Mouse (Mus musculus): Measurements from ENCODE around the gene Fer1l5. TPM values are rescaled to one million over a fixed set of nuclear protein-coding genes. Genes with fewer than 3 reads are reported as not detected.
A peak's percentile ranks its signal among the peaks of the same experiment; 100 is the strongest.

Gene Fer1l5
- polyA plus RNA-seq, 1 experiment from 2014 or later = 2.6 TPM

GRCm38 (mm10) chr1:36436515-36436914, 64.4 kb downstream of the Fer1l5 start:
- H3K27ac ChIP-seq = no peak overlapping the region
- H3K36me3 ChIP-seq (replicated peaks) = peaks cover 59% of the 10 kb centered on the region
- H3K4me1 ChIP-seq = no peaks in the 10 kb centered on the region
- H3K27me3 ChIP-seq (replicated peaks) = no peaks in the 10 kb centered on the region
- H3K4me2 ChIP-seq = no peak overlapping the region
- WGBS = 96% methylated on average over 6 of the region's 6 CpGs
- H3K9ac ChIP-seq = no peak overlapping the region
- no peaks in the 10 kb centered on the region for H3K9me3 ChIP-seq
- no peak overlapping the region for H3K4me3 ChIP-seq
- no peak for ATAC-seq (replicated peaks)

GRCm38 (mm10) chr1:36437223-36437622, 65.1 kb downstream of the Fer1l5 start:
- Histone ChIP-seq H3K36me3 (replicated peaks) (peaks cover 52% of the 10 kb centered on the region), H3K27ac (no peak overlapping the region), H3K4me2 (no peak overlapping the region), H3K4me1 (no peaks in the 10 kb centered on the region), H3K4me3 (no peak overlapping the region), H3K9me3 (no peaks in the 10 kb centered on the region), H3K27me3 (replicated peaks) (no peaks in the 10 kb centered on the region), H3K9ac (no peak overlapping the region)
- ATAC-seq (replicated peaks) = no peak
- WGBS = 98% methylated on average over 3 of the region's 3 CpGs

- Histone ChIP-seq H3K4me2 (no peak overlapping the region), H3K4me1 (peaks cover 13% of the 10 kb centered on the region), H3K27me3 (replicated peaks) (no peaks in the 10 kb centered on the region), H3K9ac (no peak overlapping the region), H3K9me3 (no peaks in the 10 kb centered on the region), H3K4me3 (no peak overlapping the region), H3K27ac (no peak overlapping the region), H3K36me3 (replicated peaks) (peaks cover 33% of the 10 kb centered on the region)
- 83% methylated on average over 4 of the region's 4 CpGs for WGBS
- no peak for ATAC-seq (replicated peaks)
These were observed 69.0 kb downstream of the Fer1l5 start for GRCm38 (mm10) chr1:36441101-36441500.

GRCm38 (mm10) chr1:36444471-36445464, 72.7 kb downstream of the Fer1l5 start, which contains the start of gene Lman2l:
Gene Lman2l, minus strand, starts transcription at chr1:36445271.
- Histone ChIP-seq H3K4me3 (peak within 1 kb of the TSS; percentile 87), H3K4me2 (peak within 1 kb of the TSS; percentile 63), H3K9me3 (no peaks in the 10 kb centered on the region), H3K9ac (peak within 1 kb of the TSS; percentile 72), H3K4me1 (peaks cover 13% of the 10 kb centered on the region), H3K27me3 (replicated peaks) (no peaks in the 10 kb centered on the region), H3K36me3 (replicated peaks) (0 out of 2 replicates have a peak, but pooled peaks cover under 1% of the 10 kb centered on the region), H3K27ac (peak within 1 kb of the TSS; percentile 87)
- under 1% methylated on average over 57 of the region's 57 CpGs for WGBS
- peak; percentile 100 for ATAC-seq (replicated peaks)

- H3K4me1 ChIP-seq = peaks cover 13% of the 10 kb centered on the region
- H3K9me3 ChIP-seq = no peaks in the 10 kb centered on the region
- no peak overlapping the region for H3K9ac ChIP-seq
- no peaks in the 10 kb centered on the region for H3K36me3 ChIP-seq (replicated peaks)
- peak overlapping the region; percentile 76 for H3K27ac ChIP-seq
- peak overlapping the region; percentile 87 for H3K4me3 ChIP-seq
- H3K27me3 ChIP-seq (replicated peaks) = no peaks in the 10 kb centered on the region
- 42% methylated on average over 8 of the region's 8 CpGs for WGBS
- H3K4me2 ChIP-seq = peak overlapping the region; percentile 63
- ATAC-seq (replicated peaks) = peak; percentile 51
These were observed 73.4 kb downstream of the Fer1l5 start for GRCm38 (mm10) chr1:36445508-36445907.

DNA sequence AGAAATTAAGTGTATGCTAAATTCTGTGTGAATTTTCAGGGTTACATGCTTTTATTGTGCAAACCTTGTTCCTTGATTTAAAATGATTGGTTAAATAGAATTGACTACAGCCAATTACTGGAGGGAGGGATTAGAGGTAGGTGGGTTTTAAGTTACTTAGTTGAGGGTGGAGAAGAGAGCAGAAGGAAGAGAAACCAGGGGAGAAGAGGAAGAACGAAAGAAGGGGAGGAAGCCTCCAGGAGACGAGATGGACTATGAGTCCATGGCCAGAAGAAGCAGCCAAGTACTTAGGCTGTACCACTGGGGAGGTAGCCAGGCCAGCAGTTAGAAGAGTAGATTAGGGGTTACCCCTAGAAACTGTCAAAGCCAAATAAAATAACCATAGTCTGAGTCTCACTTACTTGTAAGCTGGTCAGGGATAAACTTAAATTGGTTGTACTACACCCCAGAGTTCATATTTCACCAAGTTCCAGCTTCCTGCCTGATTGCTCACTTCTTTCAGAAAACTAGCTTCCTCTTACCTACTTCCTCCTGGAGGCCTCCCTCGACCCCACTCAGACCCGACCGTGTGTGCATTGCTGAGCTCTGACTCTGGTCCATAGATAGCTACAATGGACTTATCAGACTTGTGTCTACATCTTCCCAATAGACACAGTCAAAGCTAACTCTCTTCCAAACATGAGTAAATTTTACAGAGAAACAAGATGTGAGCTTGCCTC, 74.2 kb downstream of the Fer1l5 start:
- Histone ChIP-seq H3K9ac (no peak overlapping the region), H3K27me3 (replicated peaks) (no peaks in the 10 kb centered on the region), H3K4me1 (peaks cover 13% of the 10 kb centered on the region), H3K36me3 (replicated peaks) (no peaks in the 10 kb centered on the region), H3K4me3 (no peak overlapping the region), H3K4me2 (no peak overlapping the region), H3K27ac (peak overlapping the region; percentile 76; the same call in 1 of the 2 replicates), H3K9me3 (no peaks in the 10 kb centered on the region)
- no peak for ATAC-seq (replicated peaks)
- WGBS = 92% methylated on average over 5 of the region's 5 CpGs

GRCm38 (mm10) chr1:36446841-36447240, 74.8 kb downstream of the Fer1l5 start:
- no peak overlapping the region for H3K27ac ChIP-seq
- no peaks in the 10 kb centered on the region for H3K27me3 ChIP-seq (replicated peaks)
- no peaks in the 10 kb centered on the region for H3K36me3 ChIP-seq (replicated peaks)
- H3K9ac ChIP-seq = no peak overlapping the region
- H3K4me2 ChIP-seq = no peak overlapping the region
- peaks cover 13% of the 10 kb centered on the region for H3K4me1 ChIP-seq
- H3K9me3 ChIP-seq = no peaks in the 10 kb centered on the region
- WGBS = 90% methylated on average over 5 of the region's 5 CpGs
- no peak overlapping the region for H3K4me3 ChIP-seq
- ATAC-seq (replicated peaks) = no peak

DNA sequence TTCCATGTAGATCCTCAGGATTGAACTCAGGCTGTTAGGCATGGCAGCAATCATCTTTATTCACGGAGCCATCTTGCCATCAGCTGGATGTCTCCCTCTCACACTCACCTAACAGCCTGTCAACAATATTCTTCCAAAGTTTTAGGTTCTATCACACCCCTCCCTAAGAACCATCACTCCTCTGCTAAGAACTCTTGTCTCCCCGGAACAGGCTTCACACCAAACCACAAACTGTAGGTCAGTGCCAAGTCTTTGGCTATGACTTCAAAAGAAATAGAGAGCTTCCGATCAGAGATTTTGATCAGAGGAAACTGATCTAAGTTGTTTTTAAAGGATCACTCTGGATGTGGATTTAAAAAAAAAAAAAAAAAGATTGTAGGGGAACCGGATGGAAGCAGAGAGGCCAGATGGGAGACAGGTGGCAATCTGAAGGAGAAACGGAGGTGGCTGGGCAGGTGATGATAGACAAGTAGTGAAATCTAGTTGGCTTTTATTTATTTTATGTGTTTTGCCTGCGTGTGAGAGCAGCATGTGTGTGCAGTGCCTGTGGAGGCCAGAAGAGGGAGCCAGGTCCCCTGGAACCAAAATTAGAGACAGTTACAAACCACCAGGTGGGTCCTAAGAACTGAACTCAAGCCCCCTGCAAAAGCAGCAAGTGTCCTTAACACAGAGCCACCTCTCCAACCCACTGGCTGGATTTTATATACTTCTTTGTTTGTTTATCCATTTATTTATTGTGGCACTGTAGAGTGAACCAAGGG, 82.1 kb downstream of the Fer1l5 start:
- no peak for ATAC-seq (replicated peaks)
- WGBS = 89% methylated on average over 6 of the region's 6 CpGs
- Histone ChIP-seq H3K4me2 (no peak overlapping the region), H3K4me1 (no peaks in the 10 kb centered on the region), H3K9ac (no peak overlapping the region), H3K27me3 (replicated peaks) (no peaks in the 10 kb centered on the region), H3K4me3 (no peak overlapping the region), H3K36me3 (replicated peaks) (no peaks in the 10 kb centered on the region), H3K27ac (no peak overlapping the region), H3K9me3 (no peaks in the 10 kb centered on the region)

DNA sequence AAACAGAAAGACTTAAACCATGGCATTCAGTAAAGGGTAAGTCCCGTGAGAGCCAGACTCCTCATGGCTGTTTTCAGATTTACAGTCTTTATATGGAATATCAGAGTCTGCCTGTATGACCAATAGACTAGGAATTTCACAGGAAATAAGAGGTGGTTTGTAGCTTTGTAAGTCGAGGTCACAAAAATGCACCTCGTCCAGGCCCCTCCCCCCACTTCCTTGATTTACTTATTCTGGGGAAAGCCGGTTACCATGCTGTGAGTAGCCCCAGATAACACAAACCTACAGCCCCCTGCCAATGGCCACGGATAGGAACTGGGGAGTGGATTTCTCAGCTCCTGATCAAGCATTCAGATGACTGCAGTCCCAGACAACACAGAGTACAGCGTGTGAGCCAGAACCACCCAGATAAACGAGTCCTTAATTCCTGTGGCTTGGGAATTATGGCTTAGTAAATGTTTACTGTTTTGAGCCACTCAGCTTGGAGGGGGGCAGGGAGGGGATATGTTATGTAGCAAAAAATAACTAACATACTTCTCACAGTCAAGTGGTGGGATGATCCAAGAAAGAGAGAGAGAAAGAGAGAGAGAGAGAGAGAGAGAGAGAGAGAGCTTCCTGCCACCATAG, 85.4 kb downstream of the Fer1l5 start:
- H3K36me3 ChIP-seq (replicated peaks) = no peaks in the 10 kb centered on the region
- H3K27ac ChIP-seq = no peak overlapping the region
- H3K4me2 ChIP-seq = no peak overlapping the region
- H3K9me3 ChIP-seq = no peaks in the 10 kb centered on the region
- no peaks in the 10 kb centered on the region for H3K27me3 ChIP-seq (replicated peaks)
- WGBS = 47% methylated on average over 7 of the region's 7 CpGs
- no peak overlapping the region for H3K9ac ChIP-seq
- no peak overlapping the region for H3K4me3 ChIP-seq
- H3K4me1 ChIP-seq = no peaks in the 10 kb centered on the region
- ATAC-seq (replicated peaks) = no peak

DNA sequence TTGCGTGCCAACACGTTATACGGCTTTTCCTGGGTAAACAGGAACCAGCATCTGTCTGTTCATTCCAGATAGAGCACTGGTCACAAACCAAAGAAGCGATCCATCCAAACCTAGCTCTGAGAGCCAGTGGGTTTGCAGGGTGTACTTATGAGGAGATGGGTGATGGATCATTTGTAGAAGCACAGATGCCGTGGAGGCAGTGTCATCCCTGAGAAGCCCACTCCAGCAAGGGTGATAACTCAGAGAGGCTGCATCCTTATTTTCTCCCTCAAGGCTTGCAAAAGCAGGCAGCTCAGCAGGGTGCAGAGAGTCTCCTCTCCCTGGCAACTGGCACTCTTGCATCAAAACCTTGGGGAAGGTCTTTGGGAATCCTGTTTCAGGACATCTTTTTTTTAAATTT, 86.1 kb downstream of the Fer1l5 start:
- ATAC-seq (replicated peaks) = no peak
- Histone ChIP-seq H3K27me3 (replicated peaks) (no peaks in the 10 kb centered on the region), H3K4me2 (no peak overlapping the region), H3K27ac (no peak overlapping the region), H3K9ac (no peak overlapping the region), H3K4me1 (no peaks in the 10 kb centered on the region), H3K9me3 (no peaks in the 10 kb centered on the region), H3K36me3 (replicated peaks) (no peaks in the 10 kb centered on the region), H3K4me3 (no peak overlapping the region)
- WGBS = 90% methylated on average over 5 of the region's 5 CpGs

- no peaks in the 10 kb centered on the region for H3K36me3 ChIP-seq (replicated peaks)
- ATAC-seq (replicated peaks) = no peak
- 54% methylated on average over 2 of the region's 2 CpGs for WGBS
- no peaks in the 10 kb centered on the region for H3K4me1 ChIP-seq
- H3K4me3 ChIP-seq = no peak overlapping the region
- H3K27ac ChIP-seq = no peak overlapping the region
- H3K9ac ChIP-seq = no peak overlapping the region
- no peaks in the 10 kb centered on the region for H3K9me3 ChIP-seq
- H3K4me2 ChIP-seq = no peak overlapping the region
- H3K27me3 ChIP-seq (replicated peaks) = no peaks in the 10 kb centered on the region
These were observed 89.7 kb downstream of the Fer1l5 start for GRCm38 (mm10) chr1:36461829-36462228.
